Mouse (Mus musculus) MEL (cell line): Measurements from ENCODE around the gene Dpep1. TPM values are rescaled to one million over a fixed set of nuclear protein-coding genes. Genes with fewer than 3 reads are reported as not detected.

Experiments
- DNase-seq: peaks from one replicate; pipeline ENCODE4 v3.0.0; 2011; ENCODE audit warnings: low read depth, low spot score
- H3K27ac ChIP-seq: 2 replicates; pipeline ENCODE4 v1.5.1; 2012; ENCODE audit warnings: low read depth, mild to moderate bottlenecking, control low read depth, low read length, moderate library complexity; ENCODE audit not compliant: control insufficient read depth
- H3K27me3 ChIP-seq, 2 experiments: fragments of 150-350 bp in 1 of 2; sonication (generic) in 1 of 2; 2 replicates each; pipeline ENCODE4 v1.6.1; 2012; ENCODE audit warnings: low read length in 2 of 2, mild to moderate bottlenecking in 2 of 2, improper control_type of control experiment in 1 of 2, moderate library complexity in 1 of 2; ENCODE audit not compliant: insufficient read depth in 2 of 2, control insufficient read depth in 1 of 2
- H3K36me3 ChIP-seq, 2 experiments: 2 replicates each; pipeline ENCODE4 v1.6.1; 2012 to 2014; ENCODE audit warnings: low read length in 2 of 2, improper control_type of control experiment in 1 of 2, inconsistent platforms in 1 of 2, mild to moderate bottlenecking in 1 of 2; ENCODE audit not compliant: insufficient read depth in 2 of 2, control insufficient read depth in 1 of 2
- H3K4me1 ChIP-seq, 2 experiments: fragments of 150-350 bp in 1 of 2; sonication (generic) in 1 of 2; 2 replicates each; pipeline ENCODE4 v1.6.1; 2012; ENCODE audit warnings: low read length in 2 of 2, improper control_type of control experiment in 1 of 2, mild to moderate bottlenecking in 1 of 2; ENCODE audit not compliant: insufficient read depth in 2 of 2, control insufficient read depth in 1 of 2
- H3K4me3 ChIP-seq, 2 experiments: fragments of 150-350 bp in 1 of 2; sonication (generic) in 1 of 2; 2 replicates each; pipeline ENCODE4 v1.5.1; 2012; ENCODE audit warnings: low read depth in 2 of 2, low read length in 2 of 2, mild to moderate bottlenecking in 2 of 2, moderate library complexity in 2 of 2, control low read depth in 1 of 2, improper control_type of control experiment in 1 of 2; ENCODE audit not compliant: control insufficient read depth in 1 of 2, insufficient read depth in 1 of 2
- H3K79me2 ChIP-seq: 2 replicates; pipeline ENCODE4 v1.6.1; 2012; ENCODE audit warnings: mild to moderate bottlenecking, low read length, moderate library complexity; ENCODE audit not compliant: control insufficient read depth, poor library complexity, insufficient read depth
- H3K9ac ChIP-seq: 2 replicates; pipeline ENCODE4 v1.6.1; 2012; ENCODE audit warnings: low read depth, mild to moderate bottlenecking, control low read depth, low read length, moderate library complexity; ENCODE audit not compliant: control insufficient read depth, poor library complexity, severe bottlenecking
- H3K9me3 ChIP-seq: fragments of 150-350 bp; sonication (generic); replicated peaks from 2 replicates; pipeline ENCODE4 v1.6.1; 2012; ENCODE audit warnings: mild to moderate bottlenecking, low read length, improper control_type of control experiment, moderate library complexity; ENCODE audit not compliant: insufficient read depth
- CHD1 ChIP-seq: IDR thresholded peaks from 2 replicates; pipeline ENCODE4 v1.6.1; 2012; ENCODE audit warnings: low read depth, mild to moderate bottlenecking, inconsistent platforms, low read length, improper control_type of control experiment
- CHD2 ChIP-seq: IDR thresholded peaks from 2 replicates; pipeline ENCODE4 v1.6.1; 2011; ENCODE audit warnings: low read length, improper control_type of control experiment
- CTCF ChIP-seq, 3 experiments: IDR thresholded peaks in 2 of 3; conservative IDR thresholded peaks in 1 of 3; 2 replicates each; pipeline ENCODE4 v1.5.1; 2011 to 2012; ENCODE audit warnings: low read length in 3 of 3, low read depth in 2 of 3, mild to moderate bottlenecking in 2 of 3, improper control_type of control experiment in 1 of 3, inconsistent platforms in 1 of 3, mixed read lengths in 1 of 3, moderate library complexity in 1 of 3; ENCODE audit not compliant: control insufficient read depth in 1 of 3, insufficient read depth in 1 of 3, poor library complexity in 1 of 3, severe bottlenecking in 1 of 3
- E2F4 ChIP-seq: IDR thresholded peaks from 2 replicates; pipeline ENCODE4 v1.6.1; 2011; ENCODE audit warnings: low read depth, low read length, improper control_type of control experiment, borderline replicate concordance
- ELF1 ChIP-seq: IDR thresholded peaks from 2 replicates; pipeline ENCODE4 v1.6.1; 2014; ENCODE audit warnings: low read depth, mild to moderate bottlenecking, inconsistent platforms, low read length, improper control_type of control experiment, moderate library complexity
- EP300 ChIP-seq, 2 experiments: IDR thresholded peaks; 2 replicates each; pipeline ENCODE4 v1.6.1; 2011; ENCODE audit warnings: improper control_type of control experiment in 2 of 2, low read length in 2 of 2, low read depth in 1 of 2, mild to moderate bottlenecking in 1 of 2
- ETS1 ChIP-seq: IDR thresholded peaks from 2 replicates; pipeline ENCODE4 v1.6.1; 2012; ENCODE audit warnings: low read depth, mild to moderate bottlenecking, inconsistent platforms, low read length, improper control_type of control experiment, moderate library complexity
- JUND ChIP-seq: IDR thresholded peaks from 2 replicates; pipeline ENCODE4 v1.6.1; 2011; ENCODE audit warnings: low read depth, mild to moderate bottlenecking, improper control_type of control experiment, low read length
- KAT2A ChIP-seq: conservative IDR thresholded peaks from 2 replicates; pipeline ENCODE4 v1.6.1; 2012; ENCODE audit warnings: low read depth, low read length, improper control_type of control experiment, inconsistent platforms
- MAFK ChIP-seq: IDR thresholded peaks from 2 replicates; pipeline ENCODE4 v1.6.1; 2011; ENCODE audit warnings: low read depth, mild to moderate bottlenecking, low read length, improper control_type of control experiment, borderline replicate concordance
- MAZ ChIP-seq: IDR thresholded peaks from 2 replicates; pipeline ENCODE4 v1.6.1; 2012; ENCODE audit warnings: low read depth, mild to moderate bottlenecking, inconsistent platforms, low read length, improper control_type of control experiment
- MXI1 ChIP-seq: IDR thresholded peaks from 2 replicates; pipeline ENCODE4 v1.6.1; 2011; ENCODE audit warnings: mild to moderate bottlenecking, low read depth, low read length, improper control_type of control experiment
- MYB ChIP-seq: IDR thresholded peaks from 2 replicates; pipeline ENCODE4 v1.6.1; 2011; ENCODE audit warnings: mild to moderate bottlenecking, low read depth, low read length, improper control_type of control experiment
- MYC ChIP-seq: IDR thresholded peaks from 2 replicates; pipeline ENCODE4 v1.6.1; 2011; ENCODE audit warnings: low read depth, mild to moderate bottlenecking, low read length, improper control_type of control experiment, moderate library complexity
- NRF1 ChIP-seq: IDR thresholded peaks from 2 replicates; pipeline ENCODE4 v1.6.1; 2014; ENCODE audit warnings: low read depth, mild to moderate bottlenecking, inconsistent platforms, low read length, improper control_type of control experiment, moderate library complexity; ENCODE audit not compliant: poor library complexity, insufficient read depth, severe bottlenecking
- POLR2A ChIP-seq, 2 experiments: IDR thresholded peaks; 2 replicates each; pipeline ENCODE4 v1.6.1; 2011 to 2012; ENCODE audit warnings: low read length in 2 of 2, mild to moderate bottlenecking in 2 of 2, control low read depth in 1 of 2, improper control_type of control experiment in 1 of 2, low read depth in 1 of 2, moderate library complexity in 1 of 2; ENCODE audit not compliant: control insufficient read depth in 1 of 2, insufficient read depth in 1 of 2, poor library complexity in 1 of 2
- RCOR1 ChIP-seq: IDR thresholded peaks from 2 replicates; pipeline ENCODE4 v1.6.1; 2012; ENCODE audit warnings: low read depth, mild to moderate bottlenecking, inconsistent platforms, low read length, improper control_type of control experiment
- SIN3A ChIP-seq: IDR thresholded peaks from 2 replicates; pipeline ENCODE4 v1.6.1; 2012; ENCODE audit warnings: low read length, improper control_type of control experiment, inconsistent platforms
- SMC3 ChIP-seq: IDR thresholded peaks from 2 replicates; pipeline ENCODE4 v1.6.1; 2011; ENCODE audit warnings: low read depth, low read length, improper control_type of control experiment
- TAL1 ChIP-seq: IDR thresholded peaks from 2 replicates; pipeline ENCODE4 v1.6.1; 2012; ENCODE audit warnings: mild to moderate bottlenecking, inconsistent platforms, low read length, moderate library complexity, mixed read lengths
- TBP ChIP-seq: IDR thresholded peaks from 2 replicates; pipeline ENCODE4 v1.8.0; 2011; ENCODE audit warnings: low read depth, low read length, improper control_type of control experiment
- TCF12 ChIP-seq: IDR thresholded peaks from 2 replicates; pipeline ENCODE4 v1.6.1; 2014; ENCODE audit warnings: low read depth, mild to moderate bottlenecking, inconsistent platforms, low read length, improper control_type of control experiment, moderate library complexity
- UBTF ChIP-seq: IDR thresholded peaks from 2 replicates; pipeline ENCODE4 v1.6.1; 2012; ENCODE audit warnings: low read depth, mild to moderate bottlenecking, inconsistent platforms, low read length, improper control_type of control experiment, moderate library complexity, borderline replicate concordance; ENCODE audit not compliant: insufficient read depth
- USF1 ChIP-seq: IDR thresholded peaks from 2 replicates; pipeline ENCODE4 v1.6.1; 2014; ENCODE audit warnings: low read depth, mild to moderate bottlenecking, inconsistent platforms, low read length, improper control_type of control experiment, moderate library complexity
- USF2 ChIP-seq, 2 experiments: IDR thresholded peaks; 2 replicates each; pipeline ENCODE4 v1.6.1; 2011 to 2012; ENCODE audit warnings: improper control_type of control experiment in 2 of 2, low read length in 2 of 2, borderline replicate concordance in 1 of 2, inconsistent platforms in 1 of 2, low read depth in 1 of 2, mild to moderate bottlenecking in 1 of 2; ENCODE audit not compliant: insufficient read depth in 1 of 2
- ZC3H11A ChIP-seq: IDR thresholded peaks from 2 replicates; pipeline ENCODE4 v1.6.1; 2012; ENCODE audit warnings: low read depth, mild to moderate bottlenecking, inconsistent platforms, low read length, improper control_type of control experiment
- ZKSCAN1 ChIP-seq: IDR thresholded peaks from 2 replicates; pipeline ENCODE4 v1.6.1; 2012; ENCODE audit warnings: low read depth, mild to moderate bottlenecking, inconsistent platforms, low read length, improper control_type of control experiment, moderate library complexity
- ZMIZ1 ChIP-seq: IDR thresholded peaks from 2 replicates; pipeline ENCODE4 v1.6.1; 2012; ENCODE audit warnings: low read depth, mild to moderate bottlenecking, inconsistent platforms, low read length, improper control_type of control experiment, moderate library complexity
- ZNF384 ChIP-seq: IDR thresholded peaks from 2 replicates; pipeline ENCODE4 v1.6.1; 2012; ENCODE audit warnings: low read depth, mild to moderate bottlenecking, inconsistent platforms, low read length, improper control_type of control experiment
- polyA plus RNA-seq, 2 experiments: library from polyadenylated mRNA; stranded (reverse) in 1 of 2; unstranded in 1 of 2; fragments of >175 nt in 1 of 2; fragments of >200 nt in 1 of 2; gene quantifications; 2 replicates each; pipeline versions ENCODE4 v1.2.1 to v1.2.4; 2012; ENCODE audit warnings: low replicate concordance in 2 of 2, low read depth in 1 of 2; ENCODE audit not compliant: insufficient read length in 2 of 2, insufficient read depth in 1 of 2, missing spikeins in 1 of 2
- total RNA-seq: library from RNA; depleted of rRNA; stranded (reverse); fragments of 300-350 nt; gene quantifications from 2 replicates; pipeline ENCODE4 v1.2.3, GENCODE M21; 2012

Dpep1 gene
- total and polyA plus RNA-seq, 3 experiments = not detected

DNA sequence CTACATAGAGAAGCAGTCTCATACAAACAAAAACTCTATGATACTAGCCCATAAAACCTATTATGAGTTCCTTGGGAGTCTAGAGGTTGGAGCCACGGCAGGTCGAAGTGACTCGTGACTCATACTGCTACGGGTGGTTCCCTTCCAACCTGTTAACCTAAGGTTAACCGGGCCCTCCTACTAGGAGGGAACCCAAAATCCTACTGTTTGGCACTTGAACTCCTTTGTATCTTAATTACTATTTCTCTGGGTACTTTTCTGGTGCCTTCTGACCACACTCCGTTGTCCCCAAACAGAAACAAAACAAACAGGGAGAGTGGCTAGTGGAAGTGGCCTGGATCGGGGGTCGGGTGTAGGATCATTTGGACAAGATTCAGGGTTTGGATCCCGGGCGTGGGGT is 25.8 kb downstream of the Dpep1 start:
- Histone ChIP-seq H3K4me3 (peak overlapping the region; percentile 67 to 97), H3K27ac (no peak overlapping the region), H3K4me1 (peaks cover 0 to 4% of the 10 kb centered on the region in 2 experiments; a peak in 3 of 4 replicates), H3K9ac (peak overlapping the region; percentile 94), H3K79me2 (peaks cover 9% of the 10 kb centered on the region), H3K27me3 (no peaks in the 10 kb centered on the region), H3K36me3 (peaks cover 0 to 5% of the 10 kb centered on the region in 2 experiments; a peak in 1 of 4 replicates), H3K9me3 (no peaks in the 10 kb centered on the region)
- DNase-seq = no peak
- TF ChIP-seq MYB = no peak
- no peak for TF ChIP-seq MAZ
- 0 out of 2 replicates have a peak, but pooled peaks have one; percentile 19 for TF ChIP-seq MYC

DNA sequence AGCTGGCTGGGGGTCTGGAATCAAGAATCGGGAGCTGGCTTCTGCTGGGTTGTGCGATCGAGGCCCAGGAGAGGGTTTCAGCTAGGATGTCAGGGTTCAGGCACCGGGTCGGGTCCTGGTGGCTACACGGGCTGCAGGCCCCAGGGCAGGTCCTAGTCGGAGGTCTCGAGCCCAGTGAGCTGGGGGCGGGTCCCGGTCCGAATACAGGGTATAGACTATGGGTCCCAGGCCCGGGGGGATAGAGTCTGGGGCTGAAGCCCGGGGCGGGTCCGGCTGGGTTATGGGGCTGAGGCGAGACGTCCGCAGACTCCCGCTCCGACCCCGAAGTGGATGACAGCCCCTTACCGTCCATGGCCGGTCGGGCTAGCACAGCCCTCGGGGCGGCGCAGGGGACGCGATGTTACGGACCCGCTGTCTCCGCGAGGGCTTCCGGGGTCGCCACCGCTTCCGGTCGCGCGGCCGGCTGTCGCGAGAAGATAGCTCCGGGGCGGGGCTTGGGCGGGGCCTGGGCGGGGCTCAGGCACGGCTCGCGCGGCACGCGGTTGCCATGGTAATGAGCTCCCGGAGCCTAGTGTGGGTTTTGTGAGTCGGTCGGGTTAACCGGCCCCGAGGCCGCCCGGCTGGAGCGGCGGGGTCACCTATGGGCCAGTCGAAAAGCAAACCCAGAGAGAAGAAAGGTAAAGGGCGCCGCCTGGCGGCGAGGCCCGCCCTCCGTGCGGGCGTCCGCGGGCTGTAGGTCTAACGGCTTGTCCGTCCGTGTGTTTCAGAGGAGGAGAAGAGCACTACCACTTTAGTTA is 26.5 kb downstream of the Dpep1 start, which contains the start of the genes Chmp1a and Spata33:
Chmp1a (minus strand) TSS at position 443 of the 797 bp plus-strand sequence.
Spata33 (plus strand) TSS at position 512 of the 797 bp plus-strand sequence.
- peak within 1 kb of the TSS; percentile 67 to 97 for H3K4me3 ChIP-seq
- H3K36me3 ChIP-seq = peaks cover 0 to 5% of the 10 kb centered on the region in 2 experiments; a peak in 1 of 4 replicates
- H3K9ac ChIP-seq = peak within 1 kb of the TSS; percentile 94
- H3K27ac ChIP-seq = 0 out of 2 replicates have a peak within 1 kb of the TSS, but pooled peaks have one; percentile 6
- peaks cover 9% of the 10 kb centered on the region for H3K79me2 ChIP-seq
- H3K27me3 ChIP-seq = no peaks in the 10 kb centered on the region
- H3K4me1 ChIP-seq = peaks cover 0 to 4% of the 10 kb centered on the region in 2 experiments; a peak in 3 of 4 replicates
- peak; percentile 92 for DNase-seq
- no peaks in the 10 kb centered on the region for H3K9me3 ChIP-seq
- TF ChIP-seq E2F4 = no peak
- TF ChIP-seq MXI1 = peak; percentile 89
- TF ChIP-seq UBTF = 0 out of 2 replicates have a peak, but pooled peaks have one; percentile 13
- peak; percentile 64 for TF ChIP-seq SMC3
- TF ChIP-seq ZKSCAN1 = no peak
- peak; percentile 56 to 75 (median 67) for TF ChIP-seq CTCF (IDR thresholded peaks at IDR 0.05 in 2 of 3, conservative IDR thresholded peaks at IDR 0.05 in 1 of 3; ENCODE audit: control insufficient read depth in 1 of 3, insufficient read depth in 1 of 3, low read depth in 2 of 3, low read length in 3 of 3, poor library complexity in 1 of 3, severe bottlenecking in 1 of 3)
- no peak for TF ChIP-seq USF2 (IDR thresholded peaks at IDR 0.05; ENCODE audit: borderline replicate concordance in 1 of 2, insufficient read depth in 1 of 2, low read depth in 1 of 2, low read length in 2 of 2)
- no peak; the same call in 1 of the 2 replicates for TF ChIP-seq KAT2A
- TF ChIP-seq ELF1 = peak; percentile 95
- TF ChIP-seq SIN3A = peak; percentile 93
- no peak for TF ChIP-seq EP300 (IDR thresholded peaks at IDR 0.05; ENCODE audit: low read depth in 1 of 2, low read length in 2 of 2)
- TF ChIP-seq MYB = no peak
- no peak for TF ChIP-seq RCOR1
- TF ChIP-seq CHD2 = peak; percentile 93
- no peak; the same call in 1 of the 2 replicates for TF ChIP-seq ZC3H11A
- no peak for TF ChIP-seq TBP
- no peak for TF ChIP-seq ZNF384
- TF ChIP-seq POLR2A (IDR thresholded peaks at IDR 0.05; ENCODE audit: control insufficient read depth in 1 of 2, insufficient read depth in 1 of 2, low read depth in 1 of 2, low read length in 2 of 2, poor library complexity in 1 of 2) = peak; percentile 83 to 85; a peak in 3 of 4 replicates
- no peak; the same call in 1 of the 2 replicates for TF ChIP-seq TCF12
- TF ChIP-seq ZMIZ1 = peak; percentile 83
- TF ChIP-seq MAZ = peak; percentile 37; the same call in 1 of the 2 replicates
- no peak for TF ChIP-seq JUND
- no peak for TF ChIP-seq USF1
- no peak for TF ChIP-seq ETS1
- no peak for TF ChIP-seq NRF1
- TF ChIP-seq TAL1 = no peak
- no peak for TF ChIP-seq CHD1
- TF ChIP-seq MAFK = no peak
